In the genomic region with DNA sequence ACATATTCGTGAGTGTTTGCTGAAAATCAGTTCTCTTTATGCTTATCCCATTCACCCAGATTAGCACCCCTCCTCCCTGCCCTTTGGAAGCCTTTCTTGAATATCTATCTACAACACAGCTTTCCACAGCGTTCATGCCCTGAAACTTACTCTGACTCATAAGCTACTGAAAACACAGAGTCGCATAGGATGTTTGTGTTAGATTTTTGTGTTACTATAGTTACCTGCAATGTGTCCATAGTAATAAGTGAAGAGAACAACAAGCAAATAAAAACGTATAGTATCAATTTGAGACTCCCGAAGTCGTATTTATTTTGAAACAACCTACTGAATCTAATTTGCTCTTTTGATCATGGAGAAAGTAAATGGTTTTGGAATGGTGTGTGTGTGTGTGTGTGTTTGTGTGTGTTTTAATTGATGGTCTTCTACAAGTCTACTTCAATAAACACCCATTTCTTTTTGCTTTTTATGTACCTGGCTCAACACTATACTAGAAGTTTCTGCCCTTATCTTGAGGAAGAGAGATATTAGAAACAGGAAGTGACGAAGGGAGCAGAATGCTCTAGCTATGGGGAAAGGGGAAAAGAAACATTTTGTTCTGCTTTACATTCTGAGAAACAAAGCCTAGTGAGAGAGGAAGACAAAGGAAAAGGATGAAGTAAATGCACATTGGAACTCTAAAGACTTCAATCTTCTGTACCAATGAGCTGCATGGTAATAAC, we compare ENCODE assay signal across 8 mouse cellular contexts. TPM values are rescaled to one million over a fixed set of nuclear protein-coding genes. Genes with fewer than 3 reads are reported as not detected.
DNase-seq lines count a peak whose midpoint lies in the region; ATAC-seq and TF ChIP-seq lines count a peak whose summit lies in the region.

No protein-coding gene starts in this region.

- H3K4me1 ChIP-seq in kidney, postnatal 0 days (replicated peaks; ENCODE audit: insufficient read depth, low read length) = peaks cover 12% of the 10 kb centered on the region; the same call in 1 of the 2 replicates
- peaks cover 13% of the 10 kb centered on the region for H3K4me1 ChIP-seq in hindbrain, embryonic 12.5 days

- no peak for TF ChIP-seq CTCF in kidney, postnatal 0 days (IDR thresholded peaks at IDR 0.05; ENCODE audit: low read depth)

- peak overlapping the region; percentile 94 for H3K27ac ChIP-seq in kidney, postnatal 0 days
- no peak overlapping the region for H3K27ac ChIP-seq in hindbrain, embryonic 12.5 days

- no peak for ATAC-seq in kidney, postnatal 0 days (replicated peaks; ENCODE audit: low FRiP score, low read depth)
- peak; percentile 56 for ATAC-seq in activated CD4-positive, CD25-positive, alpha-beta regulatory T cell, adult 4 months
- ATAC-seq in hindbrain, embryonic 12.5 days (ENCODE audit: low FRiP score) = no peak
- ATAC-seq in megakaryocyte progenitor cell, adult 5-6 weeks (replicated peaks; ENCODE audit: poor library complexity) = peak; percentile 30

- H3K4me2 ChIP-seq in kidney, postnatal 0 days (ENCODE audit: low read length) = peak overlapping the region; percentile 65
- peak overlapping the region; percentile 69 for H3K4me2 ChIP-seq in hindbrain, embryonic 12.5 days (replicated peaks)

- H3K9me3 ChIP-seq in kidney, postnatal 0 days (replicated peaks; ENCODE audit: low read length) = no peaks in the 10 kb centered on the region
- H3K9me3 ChIP-seq in hindbrain, embryonic 12.5 days (replicated peaks) = no peaks in the 10 kb centered on the region

- H3K36me3 ChIP-seq in kidney, postnatal 0 days (ENCODE audit: insufficient read depth, low read length) = no peaks in the 10 kb centered on the region
- no peaks in the 10 kb centered on the region for H3K36me3 ChIP-seq in hindbrain, embryonic 12.5 days

- H3K9ac ChIP-seq in kidney, postnatal 0 days (ENCODE audit: low read depth, low read length) = no peak overlapping the region
- H3K9ac ChIP-seq in hindbrain, embryonic 12.5 days = peak overlapping the region; percentile 80; the same call in 1 of the 2 replicates

- H3K4me3 ChIP-seq in kidney, postnatal 0 days (replicated peaks; ENCODE audit: low read depth, low read length) = peak overlapping the region; percentile 54
- peak overlapping the region; percentile 65; the same call in 1 of the 2 replicates for H3K4me3 ChIP-seq in hindbrain, embryonic 12.5 days

- DNase-seq in kidney, postnatal 0 days (ENCODE audit: low spot score) = peak; percentile 36
- DNase-seq in kidney, adult 11 months = no peak
- DNase-seq in left cerebral cortex, adult 11 months (ENCODE audit: low spot score) = no peak
- no peak for DNase-seq in layer of hippocampus, adult 18-20 months (ENCODE audit: low spot score in 2 of 2)
- no peak for DNase-seq in frontal cortex, postnatal 25 days (ENCODE audit: low spot score in 2 of 2)

- H3K27me3 ChIP-seq in kidney, postnatal 0 days (ENCODE audit: insufficient read depth, low read length) = no peaks in the 10 kb centered on the region
- no peaks in the 10 kb centered on the region for H3K27me3 ChIP-seq in hindbrain, embryonic 12.5 days

- WGBS in kidney, postnatal 0 days = 32% methylated on average over 7 of the region's 7 CpGs
- WGBS in hindbrain, embryonic 12.5 days = 61% methylated on average over 7 of the region's 7 CpGs

RNA-seq across cellular contexts. Expression of a gene that starts 5.5 kb away (rescaled TPM):
- polyA plus RNA-seq in kidney, postnatal 0 days (2015; fragmentation: Nextera tagmentation; extraction: Ambion mirVana) = 60.5 and 68.4 TPM in 2 replicates
- 100 to 1,000 TPM; 149 to 155 TPM for polyA plus RNA-seq in activated CD4-positive, CD25-positive, alpha-beta regulatory T cell, adult 4 months (2017; shearing (Covaris generic))
- 68.6 and 69.3 TPM in 2 replicates for polyA plus RNA-seq in hindbrain, embryonic 12.5 days (2016; fragmentation: Nextera tagmentation; extraction: Ambion mirVana)
- total RNA-seq in megakaryocyte progenitor cell, adult 5-6 weeks (2015) = 97.0 and 107 TPM in 2 replicates
- total RNA-seq in megakaryocyte progenitor cell, adult 5-6 weeks (2017) = 104 and 107 TPM in 2 replicates
- total RNA-seq in layer of hippocampus, adult 18-20 months (2021) = 10 to 100 TPM; 70.4 to 73.1 TPM

Comparison
In these comparisons a context has a peak if more than half of its experiments do, and no peak if none do; other contexts are left out.
1. ATAC-seq: peak in activated CD4-positive, CD25-positive, alpha-beta regulatory T cell, adult 4 months (single experiment) and megakaryocyte progenitor cell, adult 5-6 weeks (single experiment); none in kidney, postnatal 0 days (single experiment) and hindbrain, embryonic 12.5 days (single experiment).